Mouse (Mus musculus): ENCODE results near the gene Tmed8.
"Not testable (repeated sequence)": the region's sequence is repeated elsewhere in the genome, so short reads cannot be mapped to it uniquely, and the experiment has no call there.

Gene Tmed8

DNA sequence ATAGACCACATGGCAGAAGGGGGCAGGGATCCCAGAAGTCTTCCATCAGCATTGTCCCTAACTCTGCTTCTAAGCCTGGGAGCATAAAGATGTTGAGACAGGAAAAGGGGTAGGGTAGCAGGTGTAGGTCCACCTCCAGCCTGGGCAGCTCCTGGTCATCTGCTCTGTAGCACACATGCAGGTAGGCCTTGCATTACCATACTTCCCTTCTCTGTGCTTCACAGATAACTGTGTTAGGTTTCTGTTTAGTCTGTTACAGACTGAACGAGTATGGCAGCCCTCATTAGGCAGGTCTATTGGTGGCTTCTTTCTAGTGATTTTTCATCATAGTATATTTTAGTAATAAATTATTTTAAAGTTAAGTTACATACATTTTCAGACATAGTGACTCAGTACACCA, 39.9 kb downstream of the Tmed8 start:
- DNase-seq (ENCODE audit: low read depth, low spot score): no peak

DNA sequence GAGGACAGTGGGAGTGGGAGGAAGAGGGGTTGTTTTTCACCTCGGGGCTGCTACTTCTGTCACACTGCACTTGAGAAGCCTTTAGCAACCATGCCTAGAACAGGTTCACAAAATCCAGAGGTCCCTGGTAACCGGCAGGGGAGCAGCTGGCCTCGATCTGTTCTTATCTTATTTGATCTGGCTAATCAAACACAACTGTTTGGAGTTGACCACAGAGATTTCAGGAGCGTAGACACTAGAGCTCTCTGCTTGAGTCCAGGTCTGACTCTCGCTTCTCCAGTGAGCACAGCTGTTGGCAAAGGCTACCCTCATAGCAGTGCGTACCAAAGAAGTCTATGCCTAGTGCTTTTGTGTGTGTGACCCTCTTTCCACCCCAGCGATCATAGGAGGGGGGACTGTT, 42.2 kb downstream of the Tmed8 start:
- no peak for DNase-seq (ENCODE audit: low read depth, low spot score)

DNA sequence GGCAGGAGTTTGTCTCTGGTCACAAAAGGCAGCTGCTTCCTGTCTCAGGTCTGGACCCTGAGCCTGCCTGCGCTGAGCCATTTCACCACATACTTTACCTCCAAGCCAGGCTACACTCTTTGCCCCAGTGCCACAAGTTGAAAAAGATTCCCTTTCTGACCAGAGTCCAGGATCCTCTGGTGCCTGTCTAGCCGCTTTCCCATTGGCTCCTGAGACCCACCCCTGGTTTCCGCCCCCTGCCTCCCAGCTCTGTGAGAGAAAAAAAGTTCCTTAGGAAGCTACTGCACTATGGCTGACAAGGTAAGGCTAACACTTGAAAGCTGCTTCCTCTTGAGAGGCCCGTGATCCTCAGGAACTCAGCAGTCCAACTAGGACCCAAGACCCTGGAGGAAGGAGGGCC, 42.9 kb downstream of the Tmed8 start:
- DNase-seq (ENCODE audit: low read depth, low spot score): no peak

DNA sequence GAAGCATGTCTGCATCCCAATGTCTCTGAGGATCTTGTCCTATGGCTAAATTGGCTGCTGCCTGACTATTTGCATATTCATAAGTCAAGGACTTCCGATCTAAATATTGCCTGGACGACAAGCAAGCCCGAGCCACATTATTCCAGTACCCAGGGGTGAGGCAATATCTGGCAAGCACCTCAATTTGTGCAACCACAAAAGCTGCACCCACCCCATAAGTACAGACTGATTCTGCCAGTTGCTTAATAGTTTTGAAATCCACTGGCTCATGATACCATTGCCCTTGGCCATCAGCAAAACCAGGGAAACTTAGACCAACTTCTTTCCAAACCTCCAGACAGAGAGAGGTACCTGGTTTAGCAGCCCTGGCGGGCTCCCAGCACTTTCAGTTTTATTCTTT, 45.8 kb downstream of the Tmed8 start:
- not testable (repeated sequence) for DNase-seq (ENCODE audit: low read depth, low spot score)

DNA sequence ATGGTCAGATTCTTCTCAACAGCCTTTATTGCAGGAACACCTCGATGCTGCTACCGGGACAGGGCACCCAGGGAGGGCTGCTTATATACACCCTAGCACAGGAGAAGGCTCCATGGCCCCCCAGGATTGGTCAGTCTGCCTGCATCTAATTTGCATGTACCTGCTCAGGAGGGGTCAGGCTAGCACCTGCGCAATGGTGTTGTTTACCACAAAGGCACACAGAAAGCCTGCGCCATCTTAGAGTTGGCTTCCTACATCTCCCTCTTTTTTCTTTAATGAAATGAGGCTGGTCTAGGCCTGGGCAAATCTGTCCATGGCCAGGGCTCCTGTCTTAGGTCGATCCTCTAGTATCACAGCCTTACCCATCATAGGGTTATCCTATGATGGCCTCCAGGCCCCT, 50.8 kb downstream of the Tmed8 start:
- peak; percentile 36 for DNase-seq (ENCODE audit: low read depth, low spot score)

DNA sequence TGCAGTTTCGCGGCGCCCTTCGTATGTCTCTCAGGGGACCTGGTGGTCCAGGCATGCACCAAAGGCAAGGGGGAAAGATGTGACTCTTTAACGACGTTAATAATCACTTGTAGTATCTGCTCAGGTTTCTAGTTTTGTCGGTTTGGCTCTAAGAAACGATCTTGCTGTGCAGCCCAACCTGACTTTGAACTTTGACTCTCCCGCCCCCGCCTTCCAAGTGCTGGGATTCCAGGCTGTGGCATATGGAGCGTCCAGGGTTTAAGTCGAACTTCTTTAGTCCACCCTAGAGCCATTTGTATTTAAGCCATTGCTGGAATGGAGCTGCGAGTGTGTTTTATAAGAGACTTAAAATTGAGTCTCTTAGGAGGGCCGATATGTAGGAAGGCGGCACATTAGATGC, 52.1 kb downstream of the Tmed8 start:
- DNase-seq (ENCODE audit: low read depth, low spot score): peak; percentile 12

DNA sequence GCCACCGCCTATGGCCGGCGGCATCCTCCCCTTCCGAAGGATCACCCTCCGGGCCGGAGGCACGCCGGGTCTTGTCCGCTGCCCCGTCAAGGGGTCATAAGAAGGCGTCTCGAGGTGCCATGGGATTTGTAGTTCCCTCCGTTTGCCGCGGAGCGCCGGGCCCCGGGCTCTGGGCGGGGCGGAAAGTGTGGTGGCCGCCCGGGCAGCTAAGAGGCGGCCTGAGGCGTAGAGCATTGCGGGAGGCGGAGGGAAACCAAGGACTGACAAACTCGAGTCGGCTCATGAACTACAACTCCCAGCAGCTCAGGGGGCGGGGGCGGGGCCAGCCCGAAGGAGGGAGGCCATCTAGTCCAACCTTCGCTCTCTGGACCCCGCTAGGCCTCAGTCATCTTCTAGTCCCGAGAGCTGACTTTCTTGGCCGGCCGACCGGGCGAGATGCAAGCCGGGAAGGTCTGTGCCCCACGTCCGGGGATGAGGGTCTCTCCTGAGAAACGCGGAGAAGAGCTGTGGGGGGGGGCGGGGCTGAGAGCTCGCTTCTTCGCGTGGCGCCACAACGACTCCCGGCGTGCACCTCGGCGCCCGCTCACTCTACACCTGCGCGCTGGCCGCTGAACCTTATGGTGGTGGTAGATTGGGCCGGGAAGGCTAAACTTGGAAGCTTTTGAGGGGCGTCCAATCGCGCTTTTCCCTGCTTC, 52.7 kb downstream of the Tmed8 start, which contains the start of gene Pomt2:
Gene Pomt2, minus strand, starts transcription at position 574 of the 695 bp plus-strand sequence.
- DNase-seq (ENCODE audit: low read depth, low spot score): peak; percentile 97

DNA sequence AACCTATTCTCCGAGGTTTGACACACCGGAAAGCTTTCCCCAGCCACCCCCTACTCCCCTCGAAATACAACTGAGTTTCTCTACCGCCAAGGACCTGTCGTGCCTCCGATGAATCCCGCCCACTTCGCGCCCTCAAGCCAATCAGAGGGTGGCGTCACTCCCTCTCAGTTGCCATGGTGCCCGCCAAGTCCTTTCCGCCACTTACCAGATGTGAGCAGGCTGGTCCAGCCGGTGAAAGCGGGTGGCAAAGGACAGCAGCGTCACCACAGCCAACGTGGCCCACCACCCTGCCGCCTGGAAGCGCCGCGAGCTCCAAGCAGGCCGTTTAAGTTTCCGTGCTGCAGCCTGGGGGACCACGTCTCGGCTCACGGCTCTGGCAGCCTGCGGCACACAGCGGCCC, 53.3 kb downstream of the Tmed8 start, which contains the start of gene Gstz1:
Gene Gstz1, plus strand, starts transcription at position 200 of the 400 bp plus-strand sequence.
- peak; percentile 90 for DNase-seq (ENCODE audit: low read depth, low spot score)

DNA sequence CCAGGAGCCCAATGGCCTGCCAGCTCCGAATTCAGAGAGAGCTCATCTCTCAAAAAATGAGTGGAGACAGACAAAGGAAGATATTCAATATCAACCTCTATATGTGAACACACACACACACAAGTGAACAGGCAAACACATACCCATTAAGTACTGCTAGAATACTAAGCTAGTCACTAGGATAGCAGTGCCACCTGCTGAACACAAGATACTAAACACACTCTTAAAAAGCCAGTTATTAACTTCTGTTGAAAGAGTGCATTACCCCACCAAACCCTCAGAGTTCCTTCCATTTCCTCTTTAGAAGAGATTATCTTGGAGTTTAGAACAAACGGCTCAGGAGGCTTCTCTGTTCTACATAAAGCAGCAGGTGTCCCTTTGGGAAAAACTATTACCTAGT, 58.1 kb downstream of the Tmed8 start:
- no peak for DNase-seq (ENCODE audit: low read depth, low spot score)

DNA sequence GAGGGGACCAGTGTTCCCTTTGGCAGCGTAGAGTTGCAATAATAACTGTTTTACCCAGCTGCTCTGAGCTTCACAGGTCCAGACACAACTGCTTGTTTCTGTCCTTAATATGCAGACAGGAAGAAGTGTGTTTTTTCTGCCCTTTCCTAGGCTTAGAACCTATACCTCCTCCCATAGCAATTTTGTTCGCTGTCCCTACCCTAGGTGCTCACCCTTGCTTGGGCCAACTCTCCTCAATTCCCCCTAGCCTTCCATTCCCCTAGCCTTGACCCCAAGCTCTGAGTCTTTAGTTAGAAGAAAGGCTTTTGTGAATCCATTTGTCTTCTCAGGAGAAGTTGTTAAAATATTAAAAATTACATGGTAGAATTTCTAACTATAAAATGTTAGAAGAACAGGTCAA, 61.5 kb downstream of the Tmed8 start:
- no peak for DNase-seq (ENCODE audit: low read depth, low spot score)

DNA sequence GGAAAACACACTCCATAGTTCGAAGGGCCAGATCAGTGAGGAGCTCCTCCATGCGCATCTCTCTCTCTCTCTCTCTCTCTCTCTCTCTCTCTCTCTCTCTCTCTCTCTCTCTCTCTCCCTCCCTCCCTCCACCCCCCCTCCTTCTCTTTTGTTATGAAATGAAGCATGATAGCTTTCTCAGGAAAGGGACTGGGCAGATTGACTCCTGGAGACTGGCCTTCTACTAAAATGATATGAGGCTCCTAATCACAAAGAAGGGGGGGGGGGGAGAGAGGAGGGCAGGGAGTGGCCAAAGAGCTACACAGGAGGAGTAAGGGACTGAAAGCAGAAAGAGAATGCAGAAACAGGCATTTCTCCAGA, 61.9 kb downstream of the Tmed8 start:
- DNase-seq (ENCODE audit: low read depth, low spot score): no peak

DNA sequence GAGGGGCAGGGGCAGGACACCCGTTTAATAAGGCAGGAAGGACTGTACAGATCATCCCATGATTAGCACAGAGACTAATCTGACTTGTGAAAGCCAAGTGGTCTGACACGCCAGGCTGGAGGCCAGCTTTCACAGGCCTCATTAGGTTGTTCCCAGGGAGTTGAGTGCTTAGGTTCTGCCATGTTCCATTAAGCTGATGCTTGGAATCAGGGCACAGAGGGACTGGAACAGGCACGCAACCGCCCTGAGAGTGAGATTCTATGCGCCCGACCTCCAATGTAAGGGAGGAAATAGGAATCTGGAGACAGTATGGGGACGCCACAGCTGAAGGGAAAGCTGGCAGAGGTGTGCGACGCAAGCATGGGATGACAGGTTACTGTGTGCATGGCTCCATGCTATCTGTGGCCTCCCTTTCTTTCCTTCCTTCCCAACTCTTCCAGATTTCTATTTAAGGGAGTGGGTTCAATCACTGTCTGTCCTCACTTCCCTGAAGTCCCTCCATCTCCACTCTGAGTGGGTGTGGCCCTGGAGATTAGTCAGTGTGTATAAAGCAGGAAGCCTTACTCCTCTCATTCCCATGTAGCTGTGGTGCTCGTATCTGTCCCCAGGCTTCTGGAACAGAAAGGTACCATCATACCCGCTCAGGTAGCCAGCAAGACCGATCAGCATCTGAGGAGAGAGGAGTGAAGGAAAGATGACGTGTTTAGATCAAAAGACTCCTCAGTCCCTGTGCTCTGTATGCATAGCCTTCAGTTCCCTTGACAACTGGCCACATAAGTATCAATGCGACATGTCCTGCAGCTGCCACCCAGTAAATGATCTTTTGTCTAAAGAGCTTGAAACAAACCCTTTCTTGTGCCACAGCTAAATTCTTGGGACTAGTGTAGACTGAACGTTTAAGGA, 62.6 kb downstream of the Tmed8 start:
- no peak for DNase-seq (ENCODE audit: low read depth, low spot score)

DNA sequence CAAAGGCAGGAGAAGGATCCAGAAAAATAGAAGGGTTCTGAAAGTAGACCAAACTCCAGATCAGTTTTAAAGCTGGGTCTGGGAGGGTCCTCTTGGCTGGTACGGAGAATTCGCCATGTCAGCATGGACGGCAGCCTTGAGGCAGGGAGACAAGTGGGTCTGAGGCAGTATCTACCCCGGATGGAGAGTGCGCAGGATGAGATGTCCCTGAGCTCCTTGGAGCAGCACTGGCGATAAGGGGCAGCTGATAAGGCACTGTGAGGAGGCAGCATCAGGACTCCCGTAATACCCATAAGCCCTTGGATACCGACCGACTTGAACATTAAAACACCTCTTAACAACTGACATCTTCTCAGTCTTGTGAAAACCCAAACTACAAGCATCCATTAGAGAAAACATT, 67.5 kb downstream of the Tmed8 start:
- DNase-seq (ENCODE audit: low read depth, low spot score): no peak

DNA sequence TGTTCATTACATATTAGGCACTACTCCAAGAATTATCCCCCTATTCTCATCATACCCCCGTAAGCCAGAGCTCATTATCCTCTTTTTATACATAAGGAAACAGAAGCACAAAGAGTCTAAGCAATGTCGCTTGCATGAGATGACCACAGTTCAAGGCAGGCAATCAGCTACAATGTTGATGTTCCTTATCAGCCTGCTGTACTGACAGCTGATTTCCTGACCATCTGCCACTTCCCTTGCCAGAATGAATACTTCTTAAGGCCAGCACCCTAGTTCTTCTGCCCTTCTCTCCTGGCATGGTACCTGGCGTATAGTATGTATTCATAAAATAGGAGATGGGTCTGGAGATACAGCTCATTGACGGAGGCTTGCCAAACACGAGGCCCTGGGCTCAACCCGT, 68.0 kb downstream of the Tmed8 start:
- no peak for DNase-seq (ENCODE audit: low read depth, low spot score)

DNA sequence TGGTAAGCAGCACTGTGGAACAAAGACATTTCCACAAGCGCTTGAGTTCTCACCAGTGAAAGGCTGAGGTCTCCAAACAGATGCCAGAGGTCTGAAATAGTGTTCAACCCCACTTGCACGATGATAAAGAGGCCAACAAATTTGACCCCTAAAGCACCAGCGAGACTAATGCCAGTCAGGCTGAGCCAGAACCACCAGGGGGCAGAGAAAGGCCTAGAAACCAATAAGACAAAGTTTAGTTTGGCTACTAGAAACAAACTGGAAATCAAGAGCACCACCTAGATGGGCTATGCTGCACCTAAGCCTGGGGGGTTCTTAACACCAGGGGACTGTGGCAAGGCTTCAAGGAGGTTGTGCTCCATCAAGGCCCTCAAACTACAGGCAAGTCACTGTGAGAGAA, 68.6 kb downstream of the Tmed8 start:
- DNase-seq (ENCODE audit: low read depth, low spot score): peak; percentile 44

DNA sequence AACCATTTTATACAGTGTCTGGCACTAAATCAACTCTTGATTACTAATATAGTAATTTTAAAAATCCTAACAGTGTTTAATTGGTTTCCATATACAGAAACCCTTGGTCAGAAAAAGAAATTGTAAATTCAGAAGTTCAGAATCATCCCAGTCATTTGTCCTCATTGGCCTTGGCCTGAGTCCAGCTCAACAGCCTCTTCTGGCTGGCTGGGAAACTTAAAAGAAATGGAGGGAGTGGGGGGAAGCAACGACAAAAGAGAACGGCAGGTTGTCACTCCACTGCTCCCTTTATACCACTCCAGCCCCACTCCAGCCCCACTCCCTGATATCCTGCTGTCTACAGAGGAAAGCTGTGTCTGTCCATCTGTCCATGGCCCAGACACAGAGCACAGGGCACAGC, 69.1 kb downstream of the Tmed8 start:
- no peak for DNase-seq (ENCODE audit: low read depth, low spot score)

DNA sequence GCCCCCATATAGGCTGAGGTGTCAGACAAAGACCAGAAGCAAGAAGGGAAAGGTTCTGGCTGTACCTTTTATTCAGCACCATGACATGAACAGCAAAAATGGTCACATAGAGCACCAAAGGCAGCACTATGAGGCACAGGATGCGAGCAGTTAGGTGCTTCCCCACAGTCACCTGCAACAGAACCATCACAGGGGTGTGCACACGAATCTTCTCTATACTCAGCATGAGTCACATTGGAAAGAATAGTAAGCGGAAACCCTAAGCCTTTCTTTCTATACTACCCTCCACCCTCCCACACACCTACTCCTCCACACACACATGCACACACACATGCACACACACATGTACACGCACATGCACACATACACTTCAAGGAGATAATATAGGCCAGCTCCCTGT, 70.0 kb downstream of the Tmed8 start:
- DNase-seq (ENCODE audit: low read depth, low spot score): no peak

DNA sequence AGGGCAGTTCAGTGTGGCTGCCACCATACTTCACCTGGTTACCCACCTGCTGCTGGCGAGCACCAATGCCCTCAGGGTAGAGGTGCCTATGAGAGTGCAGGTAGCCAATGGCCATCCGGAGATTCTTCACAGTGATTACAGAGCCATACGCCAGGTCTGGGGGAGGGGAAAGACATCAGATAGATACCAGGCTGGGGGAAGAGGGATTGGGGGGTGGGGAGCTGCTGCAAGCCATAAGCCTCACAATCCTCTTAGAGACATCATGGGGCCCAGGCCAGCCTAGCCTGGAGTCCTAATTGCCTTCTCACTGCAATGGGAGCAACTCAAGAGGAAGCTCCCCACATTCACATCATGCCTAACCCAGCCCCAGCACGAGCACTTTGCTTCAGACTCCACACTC, 73.0 kb downstream of the Tmed8 start:
- DNase-seq (ENCODE audit: low read depth, low spot score): no peak

DNA sequence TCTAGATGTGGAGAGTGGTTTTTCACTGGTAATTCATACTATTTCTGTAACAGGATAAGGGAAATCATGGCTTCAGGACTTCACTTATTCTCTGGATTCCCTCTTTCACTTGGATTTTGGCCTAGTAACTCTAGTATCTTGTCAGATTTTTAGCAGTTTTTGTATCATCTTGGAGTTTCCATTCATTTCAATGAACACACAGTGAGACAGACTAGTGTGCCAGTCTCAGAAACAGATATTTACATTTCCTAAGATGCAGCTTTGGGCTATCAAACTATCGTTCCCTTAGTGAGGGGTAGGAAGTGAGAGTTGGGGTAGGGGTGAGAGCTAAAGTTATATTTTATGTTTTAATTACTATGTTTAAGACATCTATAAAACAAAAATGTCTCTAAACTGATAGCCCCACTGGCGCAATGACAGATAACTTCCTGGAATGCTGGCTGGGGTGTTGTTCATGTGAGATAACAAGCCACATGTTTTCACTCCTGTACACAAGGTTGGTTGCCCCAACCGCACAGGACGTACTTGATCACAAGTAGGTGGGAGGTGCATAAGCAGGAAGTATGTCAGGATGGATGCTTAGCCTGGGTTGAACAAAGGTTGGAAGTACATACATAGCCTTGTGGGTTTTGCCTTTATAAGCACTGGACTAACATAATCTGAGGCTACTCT, 78.2 kb downstream of the Tmed8 start:
- no peak for DNase-seq (ENCODE audit: low read depth, low spot score)
